Mouse (Mus musculus) lung, embryonic 15.5 days (tissue): ENCODE data around the gene Mmp12. TPM values are rescaled to one million over a fixed set of nuclear protein-coding genes. Genes with fewer than 3 reads are reported as not detected.
"Not testable (repeated sequence)": the region's sequence is repeated elsewhere in the genome, so short reads cannot be mapped to it uniquely, and the experiment has no call there.

ENCODE experiments used
- ATAC-seq: fragments of 200-750 bp; cut with Nextera tagmentation; 2 replicates; pipeline ENCODE4 v1.8.0; 2017; ENCODE audit warnings: moderate number of reproducible peaks, borderline replicate concordance; ENCODE audit not compliant: low FRiP score, low TSS enrichment; ENCODE audit errors: extremely low read depth
- H3K27ac ChIP-seq: fragments of 300-500 bp; sonication (generic); 2 replicates; pipeline ENCODE4 v1.5.1; 2015; ENCODE audit warnings: moderate library complexity, mild to moderate bottlenecking, inconsistent platforms
- H3K27me3 ChIP-seq: fragments of 300-500 bp; sonication (generic); 2 replicates; pipeline ENCODE4 v1.6.1; 2015; ENCODE audit warnings: inconsistent platforms
- H3K36me3 ChIP-seq: fragments of 300-500 bp; sonication (generic); 2 replicates; pipeline ENCODE4 v1.6.1; 2015; ENCODE audit warnings: inconsistent platforms
- H3K4me1 ChIP-seq: fragments of 300-500 bp; sonication (generic); 2 replicates; pipeline ENCODE4 v1.6.1; 2015; ENCODE audit warnings: inconsistent platforms
- H3K4me2 ChIP-seq: fragments of 300-500 bp; sonication (generic); 2 replicates; pipeline ENCODE4 v1.6.1; 2015; ENCODE audit warnings: inconsistent platforms, mild to moderate bottlenecking, moderate library complexity
- H3K4me3 ChIP-seq: fragments of 300-500 bp; sonication (generic); 2 replicates; pipeline ENCODE4 v1.5.1; 2015; ENCODE audit warnings: mild to moderate bottlenecking, inconsistent platforms
- H3K9ac ChIP-seq: fragments of 300-500 bp; sonication (generic); 2 replicates; pipeline ENCODE4 v1.6.1; 2015; ENCODE audit warnings: inconsistent platforms
- H3K9me3 ChIP-seq: fragments of 300-500 bp; sonication (generic); 2 replicates; pipeline ENCODE4 v1.6.1; 2016; ENCODE audit warnings: inconsistent platforms
- WGBS: fragments of 180-500 bp; shearing (Covaris S2); methylation state at CpG from one replicate; pipeline ENCODE4 v1.1.7; 2015; 5-methylcytosine and 5-hydroxymethylcytosine counted together
- polyA plus RNA-seq: library from polyadenylated mRNA; unstranded; fragments of >200 nt; fragmentation: Nextera tagmentation; extraction: Ambion mirVana; gene quantifications from 2 replicates; pipeline ENCODE4 v1.2.1, GENCODE M21; 2015

The Mmp12 gene
- 0.18 and 0.19 TPM in 2 replicates for polyA plus RNA-seq

- H3K36me3 ChIP-seq, result no peaks in the 10 kb centered on the region
- no peak within 1 kb of the TSS for H3K4me3 ChIP-seq
- H3K4me1 ChIP-seq, result no peaks in the 10 kb centered on the region
- H3K27ac ChIP-seq, result no peak within 1 kb of the TSS
- H3K4me2 ChIP-seq, result no peak within 1 kb of the TSS
- ATAC-seq, result no peak
- H3K9me3 ChIP-seq, result no peaks in the 10 kb centered on the region
- H3K9ac ChIP-seq, result no peak within 1 kb of the TSS
- H3K27me3 ChIP-seq, result no peaks in the 10 kb centered on the region
These were observed at the start of gene Mmp12 for GRCm38 (mm10) chr9:7344107-7344506. Gene Mmp12, plus strand, starts transcription at chr9:7344381.

- H3K4me3 ChIP-seq, result no peak overlapping the region
- no peak overlapping the region for H3K9ac ChIP-seq
- H3K36me3 ChIP-seq, result no peaks in the 10 kb centered on the region
- H3K27me3 ChIP-seq, result no peaks in the 10 kb centered on the region
- H3K4me1 ChIP-seq, result no peaks in the 10 kb centered on the region
- no peak overlapping the region for H3K27ac ChIP-seq
- H3K9me3 ChIP-seq, result no peaks in the 10 kb centered on the region
- H3K4me2 ChIP-seq, result no peak overlapping the region
- no peak for ATAC-seq
These were observed 12.3 kb upstream of the Mmp12 start for GRCm38 (mm10) chr9:7331847-7332246.

DNA sequence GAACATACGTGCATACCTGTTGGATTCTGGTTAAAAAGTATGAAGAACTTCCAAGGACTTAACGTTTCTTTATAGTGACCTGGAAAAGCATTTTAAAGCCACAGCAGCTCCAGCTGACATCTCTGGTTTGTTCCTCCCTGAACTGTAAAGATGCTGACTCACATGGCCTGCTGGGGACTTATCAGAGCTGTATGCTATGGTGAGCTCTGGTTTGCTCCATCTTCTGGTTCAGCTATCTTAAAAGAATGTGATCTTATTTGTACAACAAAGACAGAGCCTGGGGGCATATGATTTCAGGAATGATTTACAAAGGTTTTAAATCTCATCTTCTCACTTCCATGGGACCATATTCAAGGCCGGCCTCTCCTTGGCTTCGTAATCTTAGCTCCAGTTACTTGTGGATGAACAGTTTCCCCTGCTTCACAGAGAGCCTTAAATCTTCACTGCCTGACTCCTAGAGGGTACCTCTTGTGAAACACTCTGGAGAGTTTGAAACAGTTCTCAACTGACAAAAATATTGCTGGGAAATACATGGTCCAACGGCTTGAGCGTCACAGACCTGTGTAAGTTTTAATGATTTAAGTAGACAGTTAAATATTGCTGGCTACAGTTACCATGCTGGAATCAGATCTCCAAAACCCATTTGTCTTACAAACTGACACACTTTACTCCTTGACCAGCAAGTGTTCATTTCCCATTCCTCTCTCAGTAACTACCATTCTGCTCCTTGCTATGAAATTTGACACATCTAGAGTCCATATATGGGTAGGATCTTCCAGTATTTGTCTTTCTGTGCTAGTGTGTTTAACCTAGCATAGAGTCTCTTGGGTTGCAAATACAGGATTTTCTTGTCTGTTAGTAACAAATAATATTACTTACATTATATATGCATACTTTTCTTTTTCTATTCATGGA lies 8.2 kb upstream of the Mmp12 start:
- ATAC-seq, result no peak
- Histone ChIP-seq H3K27ac (no peak overlapping the region), H3K4me2 (no peak overlapping the region)

DNA sequence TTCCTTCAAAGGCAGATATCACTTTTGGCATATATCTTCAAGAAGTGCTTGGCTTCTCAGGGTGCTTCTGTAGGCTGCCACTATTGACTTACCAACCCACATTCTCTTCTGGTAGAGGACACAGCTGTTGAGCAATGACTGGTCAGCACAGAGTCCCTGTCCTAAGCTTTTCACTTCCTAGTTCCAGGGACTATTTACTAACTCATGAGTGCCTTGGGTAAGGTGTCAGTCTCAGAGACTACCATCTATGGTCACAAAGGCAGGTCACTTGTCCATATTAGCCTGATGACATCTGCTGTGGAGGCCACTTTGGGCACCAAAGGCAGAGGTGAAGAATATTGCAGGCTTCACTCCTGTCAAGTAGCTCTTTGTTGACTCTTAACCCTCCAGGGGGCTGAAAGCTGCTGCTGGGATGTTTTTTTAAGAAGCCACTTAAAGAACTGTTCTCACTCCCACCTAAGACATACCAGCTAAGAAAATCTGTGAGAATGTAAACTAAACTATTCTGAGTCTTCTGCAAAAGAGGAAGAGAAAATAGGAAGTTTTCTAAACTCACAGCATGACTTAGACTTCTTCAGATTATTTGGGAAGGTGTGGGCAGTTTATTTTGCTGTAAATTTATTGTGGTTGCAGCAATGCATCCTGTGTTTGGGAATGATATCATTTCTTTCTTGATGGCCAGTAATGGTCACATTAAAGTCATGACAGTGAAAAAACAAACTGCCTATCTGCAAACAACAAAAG lies 7.3 kb upstream of the Mmp12 start:
- Histone ChIP-seq H3K9me3 (no peaks in the 10 kb centered on the region), H3K27me3 (no peaks in the 10 kb centered on the region), H3K36me3 (no peaks in the 10 kb centered on the region), H3K4me2 (no peak overlapping the region), H3K27ac (no peak overlapping the region), H3K4me3 (no peak overlapping the region), H3K9ac (no peak overlapping the region), H3K4me1 (no peaks in the 10 kb centered on the region)
- no peak for ATAC-seq

More for the DNA sequence above, 8.2 kb upstream of the Mmp12 start:
- WGBS, result 78% methylated on average over 5 of the region's 6 CpGs
- Histone ChIP-seq H3K4me3 (no peak overlapping the region), H3K36me3 (no peaks in the 10 kb centered on the region), H3K4me1 (no peaks in the 10 kb centered on the region), H3K9me3 (no peaks in the 10 kb centered on the region), H3K9ac (no peak overlapping the region), H3K27me3 (no peaks in the 10 kb centered on the region)

DNA sequence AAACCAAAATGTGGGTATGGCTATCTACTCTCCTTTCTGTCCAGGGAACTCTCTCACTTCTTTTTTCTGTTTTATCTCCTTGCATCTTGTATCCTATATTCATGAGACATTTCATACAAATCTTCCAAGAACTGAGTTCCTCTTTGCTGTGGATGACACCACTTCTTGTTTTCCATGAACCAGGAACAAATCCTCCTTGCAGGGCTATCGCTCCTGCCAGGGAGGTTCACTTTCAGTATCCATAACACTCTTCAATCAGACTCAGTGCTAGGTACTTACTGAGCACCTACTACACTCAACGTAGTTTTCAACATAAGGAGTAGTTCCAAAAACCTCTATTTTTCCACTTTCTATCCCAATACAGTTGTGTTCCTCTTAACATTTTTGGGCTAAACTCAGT lies 1.3 kb downstream of the Mmp12 start:
- H3K9ac ChIP-seq, result no peak overlapping the region
- ATAC-seq, result no peak
- H3K9me3 ChIP-seq, result no peaks in the 10 kb centered on the region
- H3K4me2 ChIP-seq, result no peak overlapping the region
- 75% methylated on average over 2 of the region's 2 CpGs for WGBS
- no peaks in the 10 kb centered on the region for H3K4me1 ChIP-seq
- H3K27me3 ChIP-seq, result no peaks in the 10 kb centered on the region
- H3K4me3 ChIP-seq, result no peak overlapping the region
- no peaks in the 10 kb centered on the region for H3K36me3 ChIP-seq
- H3K27ac ChIP-seq, result no peak overlapping the region

DNA sequence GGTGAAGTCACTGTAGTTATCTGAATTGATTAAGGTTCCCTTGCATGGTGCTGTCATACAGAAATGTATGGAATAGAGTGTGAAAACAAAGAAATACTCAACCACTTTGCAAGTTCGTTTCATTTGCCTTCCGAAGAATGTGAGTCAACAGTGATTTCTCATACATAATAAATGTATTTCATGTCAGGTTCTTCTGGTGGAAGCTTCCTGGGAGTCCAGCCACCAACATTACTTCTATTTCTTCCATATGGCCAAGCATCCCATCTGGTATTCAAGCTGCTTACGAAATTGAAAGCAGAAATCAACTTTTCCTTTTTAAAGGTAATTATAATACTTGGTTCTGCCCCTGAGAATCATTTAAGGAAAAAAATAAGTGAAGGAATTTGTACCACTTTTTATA lies 10.4 kb downstream of the Mmp12 start:
- Histone ChIP-seq H3K27me3 (no peaks in the 10 kb centered on the region), H3K9me3 (no peaks in the 10 kb centered on the region), H3K4me2 (no peak overlapping the region), H3K4me3 (no peak overlapping the region), H3K36me3 (no peaks in the 10 kb centered on the region), H3K9ac (no peak overlapping the region), H3K4me1 (no peaks in the 10 kb centered on the region), H3K27ac (no peak overlapping the region)
- no peak for ATAC-seq
- WGBS, result 68% methylated on average over 3 of the region's 3 CpGs

- Histone ChIP-seq H3K9me3 (no peaks in the 10 kb centered on the region), H3K27me3 (no peaks in the 10 kb centered on the region), H3K27ac (no peak within 1 kb of the TSS), H3K36me3 (no peaks in the 10 kb centered on the region), H3K4me1 (no peaks in the 10 kb centered on the region), H3K4me3 (no peak within 1 kb of the TSS), H3K4me2 (no peak within 1 kb of the TSS), H3K9ac (no peak within 1 kb of the TSS)
- ATAC-seq, result no peak
These were observed 43.8 kb downstream of the Mmp12 start, which contains the start of gene Mmp1b for GRCm38 (mm10) chr9:7387947-7388346. Gene Mmp1b, minus strand, starts transcription at chr9:7388047.

GRCm38 (mm10) chr9:7396556-7396955 lies 52.4 kb downstream of the Mmp12 start:
- H3K9me3 ChIP-seq, H3K4me3 ChIP-seq, H3K36me3 ChIP-seq, H3K4me1 ChIP-seq, ATAC-seq, H3K9ac ChIP-seq, H3K27ac ChIP-seq, H3K27me3 ChIP-seq, H3K4me2 ChIP-seq: not testable (repeated sequence)
- 78% methylated on average over 8 of the region's 8 CpGs for WGBS

Other genes with a start within 250 kb of the Mmp12 start
- 13.2 and 14.3 TPM in 2 replicates for gene Dync2h1, start 159.9 kb upstream of the Mmp12 start, polyA plus RNA-seq
- 118 and 122 TPM in 2 replicates for gene Dcun1d5, start 159.9 kb upstream of the Mmp12 start, polyA plus RNA-seq
- 0.12 TPM in 1 of 2 replicates, not detected in the other for gene Mmp13, start 71.9 kb upstream of the Mmp12 start, polyA plus RNA-seq
- gene Mmp1b, start 43.7 kb downstream of the Mmp12 start, polyA plus RNA-seq, result not detected in 2 replicates
- gene Mmp3, start 101.4 kb downstream of the Mmp12 start, polyA plus RNA-seq, result 0.09 TPM in 1 of 2 replicates, not detected in the other
- gene Mmp10, start 158.0 kb downstream of the Mmp12 start, polyA plus RNA-seq, result not detected in 2 replicates
- 1.0 and 2.0 TPM in 2 replicates for gene Mmp8, start 214.1 kb downstream of the Mmp12 start, polyA plus RNA-seq
- 0.11 TPM in 1 of 2 replicates, not detected in the other for gene Mmp27, start 227.0 kb downstream of the Mmp12 start, polyA plus RNA-seq